Mouse (Mus musculus): ENCODE measurements around the gene Dbnl.
"Not testable (repeated sequence)": the region's sequence is repeated elsewhere in the genome, so short reads cannot be mapped to it uniquely, and the experiment has no call there.

Dbnl gene

GRCm38 (mm10) chr11:5796939-5797338 is 8.7 kb downstream of the Dbnl start:
- DNase-seq = no peak

DNA sequence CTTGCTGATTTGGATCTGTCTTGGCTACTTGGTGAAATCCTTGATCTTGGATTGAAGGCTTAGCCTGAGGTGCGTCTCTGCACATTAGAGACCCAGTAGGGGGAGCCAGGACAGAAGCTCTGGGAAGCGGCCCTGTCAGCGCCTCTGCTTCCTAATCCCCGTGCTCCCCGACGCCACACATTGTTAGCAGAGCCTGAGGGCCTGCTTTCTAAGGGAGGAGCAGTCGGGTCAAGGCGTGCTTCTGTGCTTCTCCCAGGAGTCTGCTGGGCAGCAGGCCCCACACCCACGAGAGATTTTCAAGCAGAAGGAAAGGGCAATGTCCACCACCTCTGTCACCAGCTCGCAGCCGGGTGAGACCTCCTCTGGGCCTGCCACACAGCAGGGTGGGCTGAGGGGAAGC is 9.1 kb downstream of the Dbnl start:
- no peak for DNase-seq

DNA sequence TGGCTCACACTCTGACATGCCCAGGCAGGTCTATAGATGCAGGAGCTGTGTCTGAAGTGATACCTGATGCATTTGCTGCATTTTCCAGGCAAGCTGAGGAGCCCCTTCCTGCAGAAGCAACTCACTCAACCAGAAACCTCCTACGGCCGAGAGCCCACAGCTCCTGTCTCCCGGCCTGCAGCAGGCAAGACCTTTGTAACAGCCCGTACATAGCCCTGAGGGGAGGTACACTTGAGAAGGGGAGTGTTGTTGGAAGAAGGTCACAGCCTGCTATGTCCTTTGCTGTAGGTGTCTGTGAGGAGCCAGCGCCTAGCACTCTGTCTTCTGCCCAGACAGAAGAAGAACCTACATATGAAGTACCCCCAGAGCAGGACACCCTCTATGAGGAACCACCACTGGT is 9.6 kb downstream of the Dbnl start:
- no peak for DNase-seq

DNA sequence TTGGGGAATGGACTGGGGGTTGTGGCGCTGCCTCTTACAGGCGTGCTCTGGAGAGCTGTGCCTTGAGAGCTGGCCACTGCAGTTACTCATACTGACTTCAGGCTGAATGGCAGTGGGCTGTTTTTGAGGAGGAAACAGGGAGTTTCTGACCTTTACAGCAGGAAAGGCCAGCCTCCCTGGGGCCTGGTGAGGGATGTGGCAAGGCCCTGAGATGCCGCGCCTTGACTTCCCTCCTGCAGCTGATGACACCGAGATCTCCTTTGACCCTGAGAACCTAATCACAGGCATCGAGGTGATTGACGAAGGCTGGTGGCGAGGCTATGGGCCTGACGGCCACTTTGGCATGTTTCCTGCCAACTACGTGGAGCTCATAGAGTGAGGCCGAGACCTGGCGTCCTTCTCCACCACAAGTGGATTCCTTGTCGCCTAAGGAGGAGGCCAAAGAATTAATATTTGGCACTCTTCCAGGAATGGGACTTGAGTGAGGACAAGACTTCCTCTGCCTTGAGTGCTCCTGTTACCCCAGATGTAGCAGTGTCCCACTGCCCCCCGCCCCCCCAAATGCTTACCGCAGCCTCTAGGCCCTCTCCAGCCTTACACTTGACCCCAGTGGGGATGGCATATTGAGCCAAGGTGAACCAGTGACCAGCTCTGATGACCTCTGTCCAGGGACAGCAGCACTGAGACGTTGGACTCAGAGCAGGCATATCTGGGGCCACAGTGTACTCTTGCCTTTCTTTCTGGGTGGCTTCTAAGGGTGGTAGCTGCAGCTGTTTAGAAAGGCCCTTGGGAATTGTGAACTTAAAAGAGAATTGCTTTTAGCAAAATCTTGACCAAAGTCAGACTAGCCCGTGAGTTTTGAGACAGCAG is 11.6 kb downstream of the Dbnl start:
- DNase-seq = no peak

GRCm38 (mm10) chr11:5801511-5801910 is 13.2 kb downstream of the Dbnl start:
- no peak for DNase-seq

DNA sequence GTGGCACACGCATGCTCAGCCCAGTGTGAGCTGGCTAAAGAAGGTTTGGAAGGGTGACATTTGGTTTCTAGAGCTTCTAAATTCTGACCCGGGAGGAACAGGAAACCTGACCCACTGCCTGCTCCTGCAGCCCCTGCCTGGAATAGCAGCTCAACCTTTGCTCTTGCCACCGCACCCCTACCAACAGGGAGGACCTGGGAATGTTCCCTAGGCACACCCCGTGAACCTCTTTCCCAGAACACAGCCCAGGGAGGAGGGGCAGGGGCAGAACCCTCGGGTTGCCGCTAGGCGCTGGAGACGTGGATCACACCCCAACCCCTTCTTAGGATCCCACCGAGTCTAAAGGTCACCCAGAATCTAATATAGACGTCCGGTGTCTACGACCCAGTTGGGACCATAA is 13.7 kb downstream of the Dbnl start:
- no peak for DNase-seq

GRCm38 (mm10) chr11:5802457-5803217 is 14.3 kb downstream of the Dbnl start:
- DNase-seq = no peak

DNA sequence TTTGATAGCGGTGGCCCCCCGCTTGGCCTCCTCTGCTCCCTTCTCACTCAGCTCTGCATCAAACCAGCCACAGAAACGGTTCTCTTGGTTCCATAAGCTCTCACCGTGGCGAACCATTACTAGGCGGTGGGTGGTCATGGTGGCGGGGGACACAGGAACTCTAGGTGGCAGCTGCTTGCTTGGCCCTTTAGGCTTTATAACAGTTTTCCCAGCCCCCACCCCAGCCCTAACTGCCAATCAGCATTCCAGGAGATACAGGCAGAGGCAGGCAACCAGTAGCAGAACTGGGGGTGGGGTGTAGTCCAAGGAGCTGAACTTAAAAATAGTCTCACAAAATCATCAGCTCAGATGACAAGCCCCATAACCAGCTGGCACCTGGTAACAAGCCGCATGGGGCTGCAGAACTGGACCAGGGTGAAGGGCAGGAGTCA is 15.3 kb downstream of the Dbnl start, which contains the start of gene Pgam2:
Gene Pgam2 (minus strand): TSS at position 183 of the 431 bp plus-strand sequence.
- no peak for DNase-seq

GRCm38 (mm10) chr11:5804174-5804573 is 15.9 kb downstream of the Dbnl start:
- DNase-seq = no peak

- DNase-seq = no peak
Measured at GRCm38 (mm10) chr11:5805711-5806110, 17.4 kb downstream of the Dbnl start.

DNA sequence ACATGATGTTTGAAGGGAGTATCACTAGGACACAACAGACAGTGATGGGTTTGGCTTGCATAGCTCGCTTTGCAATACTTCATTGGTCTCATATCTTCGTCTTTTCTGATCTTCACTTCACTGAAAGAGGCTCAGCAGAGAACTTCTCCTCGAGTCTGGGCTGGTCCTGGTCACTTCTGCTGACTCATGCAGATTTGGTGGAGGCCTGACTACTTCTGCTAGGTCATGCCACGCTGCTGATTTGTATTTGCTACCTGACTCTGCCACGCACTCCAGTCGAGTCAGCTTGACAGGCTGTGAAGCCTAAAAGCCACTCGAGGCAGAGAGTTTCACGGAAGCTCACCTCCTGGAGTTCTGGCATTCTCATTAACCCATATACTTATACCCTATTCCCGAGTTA is 19.7 kb downstream of the Dbnl start:
- no peak for DNase-seq

DNA sequence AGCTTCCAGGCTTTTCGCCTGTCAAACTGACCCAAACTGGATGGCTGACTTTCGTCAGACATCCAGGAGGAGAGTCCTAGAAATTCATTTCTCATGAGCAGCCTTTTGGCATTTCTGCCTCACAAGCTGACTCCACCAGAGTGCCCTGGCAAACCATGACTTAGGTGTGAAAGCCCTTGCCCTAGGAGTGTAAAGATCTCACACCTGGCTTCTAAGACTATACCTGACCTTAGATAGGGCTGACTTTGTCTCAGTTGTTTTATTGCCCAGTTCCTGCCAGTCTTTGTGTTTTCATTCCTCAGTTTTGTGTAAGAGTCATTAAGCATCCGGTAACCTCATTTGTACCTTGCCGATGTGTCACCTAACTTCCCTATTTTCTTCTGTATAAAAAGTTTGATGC is 21.2 kb downstream of the Dbnl start:
- not testable (repeated sequence) for DNase-seq

GRCm38 (mm10) chr11:5813381-5813780 is 25.1 kb downstream of the Dbnl start:
- no peak for DNase-seq

DNA sequence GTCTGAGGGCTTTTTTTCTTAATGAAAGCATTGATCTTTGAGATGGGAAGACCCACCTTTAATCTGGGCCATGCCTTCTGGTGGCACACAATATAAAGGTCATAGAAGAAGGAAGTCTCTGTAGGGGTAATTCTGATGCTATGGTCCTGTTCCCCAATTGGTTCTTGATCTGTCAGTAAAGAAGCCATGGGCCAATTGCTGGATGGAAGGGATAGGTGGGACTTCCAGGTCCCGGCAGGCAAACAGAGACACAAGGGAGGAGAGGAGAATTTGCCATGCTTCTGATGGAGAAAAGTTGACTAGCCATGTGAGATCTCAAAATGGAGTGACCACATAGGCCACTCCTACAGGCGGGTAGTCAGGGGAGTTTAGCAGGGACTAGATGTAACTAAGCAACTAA is 30.9 kb downstream of the Dbnl start:
- DNase-seq = no peak

DNA sequence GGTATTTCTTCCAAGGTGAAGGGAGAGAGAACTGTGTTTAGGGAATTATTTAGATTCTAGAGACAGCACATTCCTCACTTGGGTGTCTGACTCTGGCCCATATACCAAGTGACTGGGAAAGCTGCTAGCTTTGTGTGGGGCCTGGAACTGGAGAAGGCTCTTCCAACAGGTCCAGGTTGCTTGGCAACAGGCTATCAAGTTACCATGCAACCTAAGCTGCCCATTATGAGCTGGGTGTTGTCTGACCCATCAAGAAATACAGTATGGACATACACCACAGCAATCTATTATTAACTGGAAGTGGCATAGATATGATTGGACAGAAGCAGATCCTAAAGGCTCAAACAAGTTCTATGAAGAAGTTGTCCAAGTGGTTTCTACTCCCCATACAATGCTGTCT is 37.1 kb downstream of the Dbnl start:
- no peak for DNase-seq

GRCm38 (mm10) chr11:5827931-5828330 is 39.6 kb downstream of the Dbnl start:
- DNase-seq = no peak

DNA sequence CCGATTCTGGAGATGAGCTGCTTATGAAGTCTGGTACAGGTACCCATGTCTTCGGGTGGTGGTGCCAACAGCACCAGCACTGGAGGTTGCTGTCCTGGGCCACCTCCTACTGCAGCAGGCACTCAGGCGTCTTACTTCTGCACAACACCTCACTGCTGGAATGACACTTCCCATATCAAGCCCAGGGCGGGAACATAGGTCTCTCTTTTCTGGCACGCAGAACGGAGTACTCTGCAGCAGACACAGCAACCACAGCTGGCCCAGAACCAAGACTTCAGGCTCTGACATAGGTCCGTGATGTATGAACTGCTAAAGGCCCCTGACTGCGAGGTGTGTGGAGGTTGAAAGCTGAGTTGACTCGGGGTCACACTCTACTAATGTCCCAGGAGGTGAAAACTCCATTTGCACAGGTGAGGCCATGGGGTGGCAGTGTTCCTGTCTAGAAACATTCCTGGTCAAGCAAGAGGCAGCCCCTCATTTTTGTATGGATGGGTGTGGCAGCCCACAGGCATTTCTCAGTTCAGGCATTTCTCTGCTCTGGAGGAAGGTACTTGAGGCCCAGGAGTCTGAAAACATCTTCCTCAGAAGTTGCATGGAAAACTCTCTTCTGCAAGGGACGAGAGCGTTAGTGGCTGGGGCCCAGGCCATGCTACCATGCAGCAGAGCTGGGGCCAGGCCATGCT is 40.4 kb downstream of the Dbnl start:
- no peak for DNase-seq

GRCm38 (mm10) chr11:5829327-5829726 is 41.0 kb downstream of the Dbnl start:
- DNase-seq = no peak

DNA sequence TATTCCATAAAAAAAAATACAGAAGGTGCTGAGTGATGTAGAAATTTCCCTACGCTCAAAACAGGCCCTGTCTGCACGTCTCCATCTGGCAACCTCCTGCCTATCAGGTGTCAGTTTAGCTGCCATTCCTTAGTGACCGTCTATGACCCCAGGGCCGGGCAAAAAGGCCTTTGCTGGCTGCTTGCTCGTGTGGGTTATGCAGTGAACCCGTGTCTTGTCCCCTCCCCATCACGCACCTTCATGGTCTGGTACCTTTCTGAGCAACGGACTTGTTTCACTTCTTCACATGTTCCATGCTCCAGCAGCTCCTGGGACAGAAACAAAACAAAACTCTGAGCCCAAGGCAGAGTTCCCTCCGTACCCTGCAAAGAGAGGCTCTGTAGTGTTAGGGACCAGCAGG is 46.2 kb downstream of the Dbnl start:
- no peak for DNase-seq

DNA sequence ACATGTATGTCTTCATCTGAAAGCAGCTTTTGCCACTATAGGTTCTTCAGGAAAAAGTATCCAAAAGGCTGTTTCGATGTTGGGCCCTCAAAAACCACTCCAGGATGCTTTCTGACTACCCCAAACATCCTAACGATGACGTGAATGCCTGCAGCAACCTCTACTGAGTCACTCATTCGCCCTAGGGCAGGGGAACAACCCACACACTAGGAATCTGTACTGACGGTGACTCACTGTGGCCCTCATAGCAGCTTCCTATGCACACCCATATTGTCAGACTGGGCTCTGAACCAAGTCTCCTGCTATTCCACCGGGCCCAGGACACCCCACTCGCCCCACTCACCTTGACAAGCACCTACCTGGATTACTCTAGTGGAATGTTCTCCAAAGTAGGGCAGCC is 46.8 kb downstream of the Dbnl start:
- DNase-seq = no peak

DNA sequence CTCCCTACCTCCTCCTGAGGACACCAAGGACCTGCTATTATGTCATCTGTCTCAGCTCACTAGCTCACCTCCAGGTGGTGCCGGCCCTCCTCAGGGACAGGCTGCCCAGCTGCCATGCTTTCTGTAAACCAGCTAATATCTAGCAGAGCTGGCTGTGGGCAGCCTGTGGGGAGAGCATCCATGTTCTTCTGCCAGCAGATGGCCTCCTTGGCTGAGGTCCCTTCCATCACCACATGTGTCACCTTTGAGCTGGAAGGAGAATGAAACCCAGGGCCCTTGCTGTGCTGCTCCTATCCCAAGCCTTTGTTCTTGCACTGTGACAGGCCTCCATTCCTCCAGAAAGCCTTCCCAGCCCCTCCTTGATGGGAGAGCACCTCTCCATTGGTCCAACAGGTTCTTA is 47.8 kb downstream of the Dbnl start:
- DNase-seq = peak in 1 of 2 experiments; percentile 21

DNA sequence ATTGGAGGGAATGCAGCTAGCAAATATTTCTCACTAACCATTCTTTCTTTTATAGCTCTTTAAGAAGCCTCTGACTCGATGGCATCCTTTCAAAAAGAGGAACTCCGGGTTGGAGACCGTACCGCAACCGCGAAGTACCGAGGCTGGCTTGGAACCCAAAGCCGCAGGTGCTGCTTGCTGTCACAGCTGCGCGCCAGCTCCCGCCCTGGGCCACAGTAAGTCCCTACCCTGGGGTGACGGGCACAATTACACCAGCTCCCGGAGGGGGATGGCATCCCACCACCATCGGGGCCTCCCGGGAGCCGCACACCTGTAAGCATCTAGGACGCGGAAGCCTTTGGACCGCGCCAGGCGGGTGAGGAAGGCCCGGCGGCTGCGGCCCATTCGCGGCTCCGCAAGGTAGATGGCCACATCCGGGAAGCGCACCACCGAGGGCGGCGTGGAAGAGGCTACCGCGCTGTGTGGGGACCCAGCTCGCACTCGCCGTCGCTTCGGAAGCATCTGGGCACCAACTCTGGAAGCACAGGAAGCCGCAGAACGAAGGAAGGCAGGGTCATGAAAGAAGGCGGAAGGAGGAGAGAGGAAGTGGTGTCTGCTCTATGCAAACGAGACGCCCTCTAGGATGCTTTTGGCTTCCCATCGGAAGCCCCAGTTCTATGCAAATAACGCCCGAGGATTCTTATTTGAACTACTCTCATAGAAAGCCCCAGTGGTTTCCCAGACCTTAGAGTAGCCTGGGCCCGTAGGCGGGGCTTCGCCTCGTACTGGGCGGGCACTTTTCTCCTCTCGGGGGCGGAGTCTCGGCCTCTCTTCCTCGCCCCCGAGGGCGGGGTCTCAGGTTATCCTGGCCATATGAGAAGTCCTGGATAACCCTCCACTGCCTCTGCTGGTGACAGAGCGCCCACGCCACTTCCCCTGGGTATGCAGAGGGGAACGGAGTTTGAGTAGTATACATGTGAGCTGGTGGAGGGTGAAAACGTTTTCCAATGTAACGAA is 49.3 kb downstream of the Dbnl start, which contains the start of gene Polm:
Gene Polm (minus strand): TSS at position 766 of the 996 bp plus-strand sequence.
- peak; percentile 70 to 84 for DNase-seq

Measured in thymus, adult 18-20 months (tissue).